Mouse (Mus musculus) mouse trophoblast stem cell (cell line): ENCODE measurements around the gene Snx5.

ENCODE experiments used
- in situ Hi-C, 2 experiments: fragments of 300-500 bp; cut with MseI, MboI; formaldehyde crosslinking; loops; 2 replicates in 1 of 2; 3 replicates in 1 of 2; pipeline ENCODE4 v1.15.1; 2025

Snx5 gene

GRCm38 (mm10) chr2:144228521-144229346, 42.0 kb downstream of the Snx5 start:
- in situ Hi-C loops, result no loop called here

- in situ Hi-C loops, result no loop called here
These were observed 43.7 kb downstream of the Snx5 start for GRCm38 (mm10) chr2:144226906-144227586.

- in situ Hi-C loops, result no loop called here
These were observed 46.4 kb downstream of the Snx5 start for GRCm38 (mm10) chr2:144224351-144224750.

GRCm38 (mm10) chr2:144215601-144216000, 55.1 kb downstream of the Snx5 start:
- in situ Hi-C loops, result loop anchor here (5.0 to 10.0 kb wide), 4 partner anchors 208 to 371 kb away; no protein-coding TSS in a partner anchor

GRCm38 (mm10) chr2:144215195-144215594, 55.5 kb downstream of the Snx5 start:
- in situ Hi-C loops, result loop anchor here (5.0 to 10.0 kb wide), 4 partner anchors 208 to 370 kb away; no protein-coding TSS in a partner anchor

- in situ Hi-C loops, result loop anchor here (5.0 to 10.0 kb wide), 4 partner anchors 207 to 370 kb away; no protein-coding TSS in a partner anchor
These were observed 56.1 kb downstream of the Snx5 start for GRCm38 (mm10) chr2:144214508-144215185.

GRCm38 (mm10) chr2:144213803-144214202, 56.9 kb downstream of the Snx5 start:
- in situ Hi-C loops, result loop anchor here (10.0 kb wide), 3 partner anchors 209 to 369 kb away; no protein-coding TSS in a partner anchor

GRCm38 (mm10) chr2:144209425-144209824, 61.3 kb downstream of the Snx5 start:
- in situ Hi-C loops, result no loop called here

GRCm38 (mm10) chr2:144207365-144207764, 63.3 kb downstream of the Snx5 start:
- in situ Hi-C loops, result no loop called here

GRCm38 (mm10) chr2:144203001-144203400, 67.7 kb downstream of the Snx5 start:
- in situ Hi-C loops, result no loop called here

- in situ Hi-C loops, result no loop called here
These were observed 68.1 kb downstream of the Snx5 start for GRCm38 (mm10) chr2:144202567-144202966.

GRCm38 (mm10) chr2:144202151-144202550, 68.6 kb downstream of the Snx5 start:
- in situ Hi-C loops, result no loop called here
